Mouse (Mus musculus) layer of hippocampus, postnatal 36 days (tissue): ENCODE results near the gene Sh3bp1. TPM values are rescaled to one million over a fixed set of nuclear protein-coding genes. Genes with fewer than 3 reads are reported as not detected.
"Not testable (repeated sequence)": the region's sequence is repeated elsewhere in the genome, so short reads cannot be mapped to it uniquely, and the experiment has no call there.

ENCODE experiments used
- DNase-seq, 2 experiments: peaks; one replicate each; pipeline ENCODE4 v3.0.0; 2022
- total RNA-seq, 2 experiments: library from RNA; stranded (reverse); gene quantifications; 2 replicates each; pipeline ENCODE4 v1.2.3; 2021

The Sh3bp1 gene
- total RNA-seq, 2 experiments from 2014 or later, result 32.0 to 33.3 TPM

- DNase-seq, result peak in 1 of 2 experiments; percentile 31
These were observed 21.7 kb upstream of the Sh3bp1 start for GRCm38 (mm10) chr15:78877810-78878390.

- DNase-seq, result not testable (repeated sequence)
These were observed 20.6 kb upstream of the Sh3bp1 start for GRCm38 (mm10) chr15:78878792-78879516.

GRCm38 (mm10) chr15:78880432-78880831 is 19.1 kb upstream of the Sh3bp1 start:
- no peak for DNase-seq

GRCm38 (mm10) chr15:78881828-78882227 is 17.7 kb upstream of the Sh3bp1 start:
- DNase-seq, result no peak

- no peak for DNase-seq
These were observed 10.1 kb upstream of the Sh3bp1 start for GRCm38 (mm10) chr15:78889401-78889853.

- DNase-seq, result no peak
These were observed 7.1 kb upstream of the Sh3bp1 start for GRCm38 (mm10) chr15:78892440-78892839.

- no peak for DNase-seq
These were observed 4.8 kb upstream of the Sh3bp1 start for GRCm38 (mm10) chr15:78894726-78895125.

GRCm38 (mm10) chr15:78895741-78896140 is 3.8 kb upstream of the Sh3bp1 start:
- DNase-seq, result no peak

GRCm38 (mm10) chr15:78896149-78896548 is 3.4 kb upstream of the Sh3bp1 start:
- no peak for DNase-seq

GRCm38 (mm10) chr15:78897488-78897887 is 2.1 kb upstream of the Sh3bp1 start:
- no peak for DNase-seq

GRCm38 (mm10) chr15:78898507-78899001 is 1.0 kb upstream of the Sh3bp1 start:
- DNase-seq, result no peak

- no peak for DNase-seq
These were observed 194 bp upstream of the Sh3bp1 start, which contains the start of gene Gm49510 for GRCm38 (mm10) chr15:78899409-78899739. TSS of gene Gm49510 (plus strand) at chr15:78899667.

GRCm38 (mm10) chr15:78900585-78901421 is 1.2 kb downstream of the Sh3bp1 start:
- DNase-seq, result no peak

- DNase-seq, result no peak
These were observed 1.8 kb downstream of the Sh3bp1 start for GRCm38 (mm10) chr15:78901422-78901789.

GRCm38 (mm10) chr15:78903243-78903642 is 3.7 kb downstream of the Sh3bp1 start:
- DNase-seq, result peak; percentile 63 to 74

- DNase-seq, result no peak
These were observed 8.8 kb downstream of the Sh3bp1 start for GRCm38 (mm10) chr15:78908399-78908798.

GRCm38 (mm10) chr15:78908982-78909381 is 9.4 kb downstream of the Sh3bp1 start:
- DNase-seq, result no peak

GRCm38 (mm10) chr15:78912040-78912439 is 12.5 kb downstream of the Sh3bp1 start:
- no peak for DNase-seq

GRCm38 (mm10) chr15:78913632-78914090 is 14.1 kb downstream of the Sh3bp1 start, which contains the start of gene Pdxp:
TSS of gene Pdxp (plus strand) at chr15:78913919.
- DNase-seq, result peak; percentile 96 to 97

- peak in 1 of 2 experiments; percentile 44 for DNase-seq
These were observed 14.7 kb downstream of the Sh3bp1 start for GRCm38 (mm10) chr15:78914091-78914822.

- DNase-seq, result no peak
These were observed 15.5 kb downstream of the Sh3bp1 start for GRCm38 (mm10) chr15:78914823-78915659.
